Mouse (Mus musculus): Measurements from ENCODE around the gene Dnaja3.

- TF ChIP-seq CTCF (IDR thresholded peaks at IDR 0.05; ENCODE audit: low read depth, low read length) = no peak
- TF ChIP-seq GATA2 (IDR thresholded peaks at IDR 0.05; ENCODE audit: borderline replicate concordance, low read depth, low read length) = no peak
- TF ChIP-seq GATA1 (IDR thresholded peaks at IDR 0.05; ENCODE audit: borderline replicate concordance, low read length) = no peak
- TF ChIP-seq POLR2AphosphoS5 (IDR thresholded peaks at IDR 0.05; ENCODE audit: insufficient replicate concordance, low read depth, low read length) = no peak
- TF ChIP-seq TAL1 (conservative IDR thresholded peaks at IDR 0.05; ENCODE audit: low read depth, low read length) = no peak
Measured at GRCm38 (mm10) chr16:4654706-4655105, 14.9 kb downstream of the Dnaja3 start.

All from G1E (cell line).